Mouse (Mus musculus) liver, embryonic 15.5 days (tissue): ENCODE results near the gene Ndufv2. TPM values are rescaled to one million over a fixed set of nuclear protein-coding genes. Genes with fewer than 3 reads are reported as not detected.

Experiments
- ATAC-seq: fragments of 200-750 bp; cut with Nextera tagmentation; 2 replicates; pipeline ENCODE4 v1.8.0; 2017; ENCODE audit warnings: moderate number of reproducible peaks, mild to moderate bottlenecking, moderate library complexity; ENCODE audit not compliant: insufficient read depth
- H3K27ac ChIP-seq: fragments of 300-500 bp; sonication (generic); replicated peaks from 2 replicates; pipeline ENCODE4 v1.5.1; 2015; ENCODE audit warnings: mild to moderate bottlenecking, inconsistent platforms
- H3K27me3 ChIP-seq: fragments of 300-500 bp; sonication (generic); 2 replicates; pipeline ENCODE4 v1.6.1; 2015; ENCODE audit warnings: mild to moderate bottlenecking, inconsistent platforms
- H3K36me3 ChIP-seq: fragments of 300-500 bp; sonication (generic); replicated peaks from 2 replicates; pipeline ENCODE4 v1.6.1; 2015; ENCODE audit warnings: moderate library complexity, mild to moderate bottlenecking, inconsistent platforms
- H3K4me1 ChIP-seq: fragments of 300-500 bp; sonication (generic); replicated peaks from 2 replicates; pipeline ENCODE4 v1.6.1; 2015; ENCODE audit warnings: inconsistent platforms
- H3K4me2 ChIP-seq: fragments of 300-500 bp; sonication (generic); 2 replicates; pipeline ENCODE4 v1.6.1; 2015; ENCODE audit warnings: moderate library complexity, mild to moderate bottlenecking, inconsistent platforms
- H3K4me3 ChIP-seq: fragments of 300-500 bp; sonication (generic); replicated peaks from 2 replicates; pipeline ENCODE4 v1.5.1; 2015; ENCODE audit warnings: mild to moderate bottlenecking, inconsistent platforms
- H3K9ac ChIP-seq: fragments of 300-500 bp; sonication (generic); 2 replicates; pipeline ENCODE4 v1.6.1; 2015; ENCODE audit warnings: moderate library complexity, mild to moderate bottlenecking, inconsistent platforms
- H3K9me3 ChIP-seq: fragments of 300-500 bp; sonication (generic); replicated peaks from 2 replicates; pipeline ENCODE4 v1.6.1; 2016; ENCODE audit warnings: inconsistent platforms
- WGBS: fragments of 180-500 bp; shearing (Covaris S2); methylation state at CpG from one replicate; pipeline ENCODE4 v1.1.7; 2015; ENCODE audit warnings: mixed read lengths; ENCODE audit not compliant: insufficient replicate concordance; 5-methylcytosine and 5-hydroxymethylcytosine counted together
- polyA plus RNA-seq: library from polyadenylated mRNA; unstranded; fragments of >200 nt; fragmentation: Nextera tagmentation; extraction: Ambion mirVana; gene quantifications from 2 replicates; pipeline ENCODE4 v1.2.1, GENCODE M21; 2015

Ndufv2 gene
- polyA plus RNA-seq, 1 experiment from 2014 or later = 198 TPM

DNA sequence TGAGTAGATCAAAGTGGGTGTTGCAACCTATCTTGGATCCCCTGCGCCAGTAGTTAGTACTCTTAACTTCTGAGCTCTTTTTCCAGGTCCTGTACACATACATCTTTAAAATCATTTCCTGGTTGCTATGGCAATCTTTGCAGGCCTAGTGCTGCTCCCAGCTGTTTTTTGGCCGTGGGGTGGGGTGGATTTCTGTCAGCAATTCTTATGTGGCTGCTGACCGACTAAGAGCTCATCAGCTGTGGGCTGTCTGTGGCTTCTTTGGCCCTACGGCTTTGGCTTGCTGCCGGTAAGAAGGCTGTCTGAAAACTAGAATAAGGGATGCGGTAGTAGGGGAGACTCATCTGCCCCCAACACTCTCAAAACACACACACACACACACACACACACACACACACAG lies 9.4 kb upstream of the Ndufv2 start:
- peak overlapping the region; percentile 92 for H3K4me3 ChIP-seq
- no peak for ATAC-seq
- H3K4me2 ChIP-seq = peak overlapping the region; percentile 72
- H3K9ac ChIP-seq = peak overlapping the region; percentile 89
- peak overlapping the region; percentile 84 for H3K27ac ChIP-seq
- no peaks in the 10 kb centered on the region for H3K27me3 ChIP-seq
- H3K9me3 ChIP-seq = no peaks in the 10 kb centered on the region
- peaks cover 38% of the 10 kb centered on the region for H3K4me1 ChIP-seq
- 19% methylated on average over 6 of the region's 6 CpGs for WGBS
- H3K36me3 ChIP-seq = peaks cover 22% of the 10 kb centered on the region

DNA sequence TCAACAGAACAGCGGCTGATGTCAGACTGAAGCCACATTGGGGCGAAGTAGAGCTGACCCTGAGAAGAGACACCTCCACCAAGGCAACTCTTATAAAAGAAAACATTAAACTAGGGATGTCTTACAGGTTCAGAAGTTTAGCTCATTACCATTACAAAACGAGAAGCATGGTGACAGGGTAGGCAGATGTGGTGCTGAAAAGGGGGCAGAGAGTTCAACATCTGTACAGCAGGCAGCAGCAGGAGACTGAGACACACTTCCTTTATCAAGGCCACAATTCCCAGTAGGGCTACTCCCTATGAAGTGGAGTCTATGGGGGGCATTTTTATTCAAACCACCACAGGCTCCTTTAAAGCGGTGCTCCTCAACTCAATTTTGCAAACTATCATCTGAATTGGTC lies 6.8 kb upstream of the Ndufv2 start:
- Histone ChIP-seq H3K4me3 (no peak overlapping the region), H3K4me1 (peaks cover 46% of the 10 kb centered on the region), H3K27ac (no peak overlapping the region), H3K9me3 (no peaks in the 10 kb centered on the region), H3K4me2 (no peak overlapping the region), H3K27me3 (no peaks in the 10 kb centered on the region), H3K9ac (no peak overlapping the region), H3K36me3 (no peaks in the 10 kb centered on the region)
- 67% methylated on average over 4 of the region's 4 CpGs for WGBS
- ATAC-seq = no peak

DNA sequence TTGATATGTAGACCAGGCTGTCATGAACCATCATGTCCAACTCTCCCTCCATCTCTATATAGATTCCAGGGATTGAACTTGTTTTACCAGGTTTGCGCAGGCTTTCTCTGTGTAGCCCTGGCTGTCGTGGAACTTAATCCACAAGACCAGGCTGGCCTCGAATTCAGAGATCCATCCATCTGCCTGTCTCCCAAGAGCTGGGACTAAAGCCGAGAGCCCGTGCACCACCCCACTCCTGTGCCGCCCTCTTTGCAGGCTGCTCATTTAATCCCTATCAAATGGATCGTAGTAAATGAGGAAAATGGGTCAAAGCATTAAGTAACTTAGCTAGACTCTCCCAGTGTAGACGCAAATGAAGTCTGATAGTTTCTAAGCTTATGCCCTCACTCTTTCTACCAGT lies 6.1 kb upstream of the Ndufv2 start:
- Histone ChIP-seq H3K27me3 (no peaks in the 10 kb centered on the region), H3K4me1 (peaks cover 41% of the 10 kb centered on the region), H3K9ac (no peak overlapping the region), H3K36me3 (no peaks in the 10 kb centered on the region), H3K4me2 (no peak overlapping the region), H3K4me3 (no peak overlapping the region), H3K9me3 (no peaks in the 10 kb centered on the region), H3K27ac (no peak overlapping the region)
- 62% methylated on average over 8 of the region's 8 CpGs for WGBS
- no peak for ATAC-seq

DNA sequence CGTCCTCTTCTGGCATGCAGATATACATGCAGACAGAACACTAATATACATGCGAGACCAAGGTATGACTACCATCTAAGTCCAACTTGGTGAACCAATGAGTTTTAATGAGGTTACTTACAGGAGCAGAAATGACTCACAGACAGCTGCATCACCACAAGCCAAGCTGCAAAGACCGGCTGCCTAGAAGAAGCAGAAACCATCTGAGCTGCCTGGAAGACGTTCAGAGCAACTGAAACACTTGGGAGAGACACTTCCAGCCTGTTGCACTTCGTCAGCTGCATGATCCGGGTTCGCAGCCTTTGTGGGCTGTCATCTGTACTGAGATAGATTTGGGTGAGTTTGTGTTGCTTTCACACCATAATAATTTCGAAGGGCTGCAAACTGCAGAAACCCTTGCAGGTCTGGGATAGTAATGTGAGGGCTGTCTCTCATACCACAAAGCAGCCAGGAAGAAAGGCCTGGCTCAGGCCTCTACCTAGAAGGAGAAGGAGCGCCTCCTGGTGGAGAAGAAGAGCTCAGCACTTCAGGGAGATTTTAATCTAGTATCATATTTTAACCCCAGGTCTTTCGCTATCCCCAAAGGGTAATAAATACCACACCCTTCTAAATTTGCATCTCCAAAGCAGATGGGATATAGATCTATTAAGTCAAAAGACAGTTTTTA lies 5.4 kb upstream of the Ndufv2 start:
- H3K4me2 ChIP-seq = peak overlapping the region; percentile 5; the same call in 1 of the 2 replicates
- 50% methylated on average over 10 of the region's 10 CpGs for WGBS
- no peak overlapping the region for H3K27ac ChIP-seq
- no peaks in the 10 kb centered on the region for H3K9me3 ChIP-seq
- H3K27me3 ChIP-seq = no peaks in the 10 kb centered on the region
- no peak overlapping the region for H3K9ac ChIP-seq
- H3K4me1 ChIP-seq = peaks cover 40% of the 10 kb centered on the region
- no peaks in the 10 kb centered on the region for H3K36me3 ChIP-seq
- no peak for ATAC-seq
- no peak overlapping the region for H3K4me3 ChIP-seq

DNA sequence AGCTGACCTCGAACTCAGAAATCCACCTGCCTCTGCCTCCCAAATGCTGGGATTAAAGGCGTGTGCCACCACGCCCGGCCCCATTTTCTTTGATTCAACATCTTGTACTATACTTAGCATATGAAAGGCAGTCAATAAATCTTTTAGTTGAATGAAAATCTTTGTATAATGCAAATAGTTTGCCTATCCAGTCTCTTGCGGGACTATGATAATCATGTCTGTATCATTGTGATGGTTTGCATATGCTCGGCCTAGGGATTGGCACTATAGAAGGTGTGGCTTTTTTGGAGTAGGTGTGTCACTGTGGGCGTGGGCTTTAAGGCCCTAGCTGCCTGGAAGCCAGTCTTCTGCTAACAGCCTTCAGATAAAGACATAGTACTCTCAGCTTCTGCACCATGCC lies 2.7 kb upstream of the Ndufv2 start:
- H3K27ac ChIP-seq = no peak overlapping the region
- H3K4me1 ChIP-seq = peaks cover 36% of the 10 kb centered on the region
- ATAC-seq = no peak
- no peaks in the 10 kb centered on the region for H3K36me3 ChIP-seq
- no peak overlapping the region for H3K9ac ChIP-seq
- 69% methylated on average over 7 of the region's 7 CpGs for WGBS
- H3K4me2 ChIP-seq = no peak overlapping the region
- H3K9me3 ChIP-seq = no peaks in the 10 kb centered on the region
- H3K27me3 ChIP-seq = no peaks in the 10 kb centered on the region
- no peak overlapping the region for H3K4me3 ChIP-seq

DNA sequence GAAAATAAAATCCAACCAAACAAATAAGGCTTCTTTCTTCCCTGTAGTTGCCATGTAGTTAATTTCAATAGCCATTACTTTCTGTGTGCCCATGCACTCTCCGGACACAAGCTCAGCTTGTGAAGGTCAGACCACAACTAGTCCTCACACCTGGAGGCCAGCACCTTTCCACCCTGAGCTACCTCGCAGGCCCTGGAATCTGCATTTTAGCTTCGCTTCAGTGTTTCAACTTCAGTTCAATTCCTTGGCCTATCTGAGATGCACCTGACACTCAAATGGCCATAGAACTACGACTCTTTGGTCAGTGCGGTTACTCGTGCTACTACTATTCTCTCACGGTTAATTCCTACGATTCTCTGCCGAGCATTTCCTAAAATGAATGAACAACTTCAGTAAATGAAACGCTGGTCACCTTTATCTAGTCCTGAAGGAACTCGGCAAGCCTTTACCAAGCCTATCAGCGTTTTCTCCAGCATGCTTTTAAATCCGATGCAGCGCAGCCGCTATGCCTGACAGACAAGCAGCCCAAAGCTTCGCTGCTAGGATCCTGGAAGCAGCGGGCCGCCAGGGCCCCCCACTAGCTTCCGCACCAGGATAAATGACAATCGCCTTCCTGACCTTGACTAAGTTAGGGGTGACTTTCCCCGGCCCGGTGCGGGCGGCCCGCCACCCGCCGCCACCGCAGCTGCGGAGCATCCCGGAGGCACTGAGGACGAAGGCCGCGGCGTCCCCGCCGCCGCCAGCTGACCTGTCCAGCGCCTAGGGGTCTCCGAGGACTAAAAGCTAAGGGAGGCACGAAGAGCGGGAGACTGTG lies 586 bp downstream of the Ndufv2 start:
- peak overlapping the region; percentile 95 for H3K9ac ChIP-seq
- H3K4me2 ChIP-seq = peak overlapping the region; percentile 85
- under 1% methylated on average over 41 of the region's 41 CpGs for WGBS
- H3K36me3 ChIP-seq = 0 out of 2 replicates have a peak, but pooled peaks cover 5% of the 10 kb centered on the region
- peaks cover 38% of the 10 kb centered on the region for H3K4me1 ChIP-seq
- peak overlapping the region; percentile 94 for H3K27ac ChIP-seq
- H3K4me3 ChIP-seq = peak overlapping the region; percentile 92
- no peaks in the 10 kb centered on the region for H3K27me3 ChIP-seq
- ATAC-seq = peak; percentile 43
- no peaks in the 10 kb centered on the region for H3K9me3 ChIP-seq

DNA sequence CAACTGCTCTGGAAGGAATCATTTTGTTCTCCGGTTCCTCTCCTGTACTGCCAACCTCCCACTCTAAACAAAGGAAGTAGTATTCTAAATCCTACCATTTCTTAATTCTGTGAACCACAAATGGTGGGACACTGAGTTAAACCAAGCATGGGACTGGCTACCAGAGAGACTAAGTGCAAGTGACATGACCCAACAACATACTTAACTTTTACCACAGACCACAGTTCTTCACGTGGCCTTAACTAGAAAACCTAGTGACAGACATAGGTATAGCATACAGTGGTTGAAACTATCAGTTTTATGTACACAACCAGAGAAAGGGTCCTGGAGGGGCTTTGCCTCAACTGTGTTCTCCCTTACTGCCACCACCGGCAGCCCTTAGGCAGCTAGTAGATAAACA lies 8.7 kb downstream of the Ndufv2 start:
- Histone ChIP-seq H3K9ac (no peak overlapping the region), H3K36me3 (peaks cover 25% of the 10 kb centered on the region), H3K4me2 (no peak overlapping the region), H3K9me3 (no peaks in the 10 kb centered on the region), H3K4me1 (peaks cover 4% of the 10 kb centered on the region; the same call in 1 of the 2 replicates), H3K27ac (no peak overlapping the region), H3K4me3 (no peak overlapping the region), H3K27me3 (no peaks in the 10 kb centered on the region)
- no peak for ATAC-seq
- WGBS = 74% methylated on average over 3 of the region's 3 CpGs

DNA sequence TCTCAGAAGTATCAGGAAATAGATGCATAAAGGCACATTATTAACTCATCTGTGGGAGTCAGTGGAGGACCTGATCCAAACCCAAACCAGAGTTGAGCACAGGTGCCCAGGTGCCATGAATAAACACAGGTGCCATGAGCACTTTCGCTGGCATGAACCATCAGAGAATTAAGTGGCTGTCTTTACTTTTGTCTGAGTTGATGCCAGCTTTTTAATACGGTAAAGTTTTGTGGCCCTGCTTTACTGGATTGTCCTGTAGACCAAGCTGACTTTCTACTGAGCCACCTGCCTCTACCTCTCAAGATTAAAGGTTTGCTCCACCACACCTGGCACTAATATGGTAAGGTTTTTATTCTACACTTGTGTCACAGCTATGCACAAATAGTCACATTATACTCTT lies 9.3 kb downstream of the Ndufv2 start:
- 89% methylated on average over 2 of the region's 2 CpGs for WGBS
- ATAC-seq = no peak
- H3K27ac ChIP-seq = no peak overlapping the region

DNA sequence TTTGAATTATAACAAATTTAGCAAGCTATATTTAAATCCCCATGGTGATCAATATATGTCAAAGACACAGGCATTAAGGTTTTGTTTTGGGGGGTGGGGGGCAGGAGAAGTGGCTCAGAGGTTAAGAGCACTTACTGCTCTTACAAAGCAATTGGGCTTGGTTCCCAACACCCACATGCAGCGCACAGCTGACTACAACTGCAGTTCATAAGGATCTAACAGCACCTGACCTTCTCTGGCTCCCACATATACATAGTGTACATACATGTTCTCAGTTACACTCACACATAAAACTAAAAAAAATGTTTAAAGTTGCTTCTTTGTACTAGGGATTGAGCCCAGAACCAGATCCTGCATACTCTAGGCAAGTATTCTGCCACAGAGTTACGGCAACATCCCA lies 10.0 kb downstream of the Ndufv2 start:
- Histone ChIP-seq H3K4me2 (no peak overlapping the region), H3K4me3 (no peak overlapping the region), H3K4me1 (no peaks in the 10 kb centered on the region), H3K27me3 (no peaks in the 10 kb centered on the region), H3K9me3 (no peaks in the 10 kb centered on the region), H3K9ac (no peak overlapping the region), H3K36me3 (peaks cover 32% of the 10 kb centered on the region), H3K27ac (no peak overlapping the region)
- no peak for ATAC-seq
- 86% methylated on average over 2 of the region's 2 CpGs for WGBS

More for the DNA sequence above, 9.3 kb downstream of the Ndufv2 start:
- H3K4me3 ChIP-seq = no peak overlapping the region
- H3K9me3 ChIP-seq = no peaks in the 10 kb centered on the region
- no peak overlapping the region for H3K4me2 ChIP-seq
- H3K9ac ChIP-seq = no peak overlapping the region
- peaks cover 4% of the 10 kb centered on the region; the same call in 1 of the 2 replicates for H3K4me1 ChIP-seq
- no peaks in the 10 kb centered on the region for H3K27me3 ChIP-seq
- H3K36me3 ChIP-seq = peaks cover 28% of the 10 kb centered on the region

DNA sequence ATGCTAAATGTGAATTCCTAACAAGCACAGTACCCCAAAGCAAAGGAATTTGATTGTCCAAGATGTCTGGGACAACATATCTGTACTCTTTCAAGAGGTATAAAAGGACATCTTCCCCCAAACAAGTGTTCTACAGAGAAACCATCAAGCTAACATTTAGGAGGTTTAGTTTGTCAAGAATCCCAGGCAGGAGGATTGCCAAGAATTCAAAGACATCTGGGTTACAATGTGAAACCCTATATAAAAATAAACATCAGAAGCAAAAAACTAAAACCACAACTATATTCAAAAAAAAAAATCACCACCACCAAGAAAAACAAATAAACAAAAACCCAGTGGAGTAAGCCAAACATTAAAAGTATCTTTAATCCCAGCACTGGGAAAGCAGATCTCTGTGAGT lies 11.1 kb downstream of the Ndufv2 start:
- H3K27ac ChIP-seq = no peak overlapping the region
- no peak overlapping the region for H3K4me2 ChIP-seq
- no peak overlapping the region for H3K9ac ChIP-seq
- no peaks in the 10 kb centered on the region for H3K4me1 ChIP-seq
- no peak for ATAC-seq
- H3K27me3 ChIP-seq = no peaks in the 10 kb centered on the region
- H3K36me3 ChIP-seq = peaks cover 41% of the 10 kb centered on the region
- H3K9me3 ChIP-seq = no peaks in the 10 kb centered on the region
- no peak overlapping the region for H3K4me3 ChIP-seq

DNA sequence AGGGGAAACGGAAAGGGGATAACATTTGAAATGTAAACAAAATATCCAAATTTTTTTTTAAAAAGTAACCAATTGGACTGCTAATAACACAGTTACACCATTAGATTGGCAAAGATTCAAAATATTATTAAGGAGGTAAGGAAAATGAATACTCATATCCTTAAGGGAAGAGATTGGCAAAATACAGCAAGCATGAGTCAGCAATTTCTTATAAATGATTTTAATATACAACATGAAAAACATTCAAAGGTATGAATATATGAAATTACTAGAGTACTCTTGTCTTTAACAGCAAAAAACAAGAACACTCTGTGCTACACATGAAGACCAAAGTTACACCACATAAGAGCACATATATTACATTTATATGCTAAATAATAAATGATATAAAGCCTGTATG lies 16.3 kb downstream of the Ndufv2 start:
- Histone ChIP-seq H3K27me3 (no peaks in the 10 kb centered on the region), H3K4me3 (no peak overlapping the region), H3K27ac (no peak overlapping the region), H3K36me3 (peaks cover 61% of the 10 kb centered on the region), H3K4me1 (no peaks in the 10 kb centered on the region), H3K9me3 (no peaks in the 10 kb centered on the region), H3K9ac (no peak overlapping the region), H3K4me2 (no peak overlapping the region)
- WGBS = 90% methylated on average over 1 of the region's 1 CpGs
- ATAC-seq = no peak
